Mouse (Mus musculus) cerebellum, adult (tissue): ENCODE measurements around the gene Gm21783.
"Not testable (repeated sequence)": the region's sequence is repeated elsewhere in the genome, so short reads cannot be mapped to it uniquely, and the experiment has no call there.

Source experiments
- ATAC-seq: cut with Nextera tagmentation; 2 replicates; pipeline ENCODE4 v1.9.2; 2017; ENCODE audit warnings: mild to moderate bottlenecking, moderate library complexity, mixed read lengths; ENCODE audit not compliant: insufficient number of reproducible peaks, low FRiP score, low TSS enrichment

Gm21783 gene

DNA sequence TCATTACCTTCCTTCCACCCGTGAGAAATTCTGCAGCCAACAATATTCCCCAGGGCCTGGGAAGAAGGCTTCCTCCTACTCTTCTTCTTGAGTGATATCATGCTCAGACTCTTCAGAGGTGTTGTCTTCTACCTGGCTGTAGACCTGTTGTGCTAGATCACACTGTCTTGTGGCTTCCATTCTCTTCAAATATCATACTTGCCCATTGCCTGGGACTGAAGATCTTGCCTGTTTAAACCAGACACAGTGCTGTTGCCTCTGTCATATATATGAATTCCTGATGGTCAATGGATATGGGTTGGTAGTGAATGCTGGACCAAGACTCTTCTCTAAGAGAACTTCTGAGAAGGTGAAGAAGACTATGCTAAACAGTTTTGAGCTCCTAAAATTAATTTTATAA, at the start of gene Gm21783:
Gene Gm21783 (minus strand): TSS at position 101 of the 400 bp plus-strand sequence.
- not testable (repeated sequence) for ATAC-seq
